Comparison of ENCODE assay signal across 8 mouse cellular contexts in the genomic region with DNA sequence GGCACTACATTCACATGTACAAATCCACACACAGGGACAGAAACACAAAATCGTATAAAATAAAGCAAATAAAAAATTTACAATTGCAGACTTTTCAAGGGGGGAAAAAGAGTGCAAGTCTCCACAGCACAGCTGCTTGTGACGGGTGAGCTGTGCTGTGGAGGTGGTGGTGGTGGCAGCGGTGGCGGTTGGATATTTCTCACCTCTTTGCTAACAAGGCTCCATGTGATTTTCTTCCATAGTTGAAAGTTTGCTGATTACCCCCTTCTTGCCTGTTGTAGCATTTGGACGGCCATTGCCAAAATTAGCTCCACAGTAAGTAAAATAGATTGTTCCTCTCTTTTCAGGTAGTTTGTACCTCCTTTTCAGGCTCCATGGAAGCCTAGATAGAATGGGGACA. TPM values are rescaled to one million over a fixed set of nuclear protein-coding genes. Genes with fewer than 3 reads are reported as not detected.
A peak's percentile ranks its signal among the peaks of the same experiment; 100 is the strongest.
DNase-seq lines count a peak whose midpoint lies in the region; ATAC-seq and TF ChIP-seq lines count a peak whose summit lies in the region.

A gene (plus strand): TSS at position 301 of the 400 bp plus-strand sequence.

- no peak within 1 kb of the TSS for H3K27ac ChIP-seq in hindbrain, embryonic 15.5 days (replicated peaks)
- 0 out of 2 replicates have a peak within 1 kb of the TSS, but pooled peaks have one; percentile 45 for H3K27ac ChIP-seq in liver, postnatal 0 days (ENCODE audit: low read depth)

- H3K36me3 ChIP-seq in hindbrain, embryonic 15.5 days, result peaks cover 76% of the 10 kb centered on the region
- peaks cover 59% of the 10 kb centered on the region for H3K36me3 ChIP-seq in liver, postnatal 0 days (replicated peaks; ENCODE audit: insufficient read depth, low read length)

- no peak for DNase-seq in heart, adult 18-20 months
- DNase-seq in heart, adult 11 months, result no peak
- no peak for DNase-seq in gastrocnemius, adult 18-20 months (ENCODE audit: low spot score)
- no peak for DNase-seq in liver, postnatal 0 days
- no peak for DNase-seq in spleen, adult 18-20 months
- DNase-seq in ovary, postnatal 10 days (ENCODE audit: low spot score), result no peak

- H3K9me3 ChIP-seq in hindbrain, embryonic 15.5 days, result no peaks in the 10 kb centered on the region
- no peaks in the 10 kb centered on the region for H3K9me3 ChIP-seq in liver, postnatal 0 days (ENCODE audit: low read length)

- ATAC-seq in activated CD4-positive, CD25-positive, alpha-beta regulatory T cell, adult 4 months, result no peak
- ATAC-seq in hindbrain, embryonic 15.5 days (ENCODE audit: low FRiP score, low read depth), result no peak
- no peak for ATAC-seq in liver, postnatal 0 days

- 94% methylated on average over 5 of the region's 5 CpGs for WGBS in hindbrain, embryonic 15.5 days
- WGBS in liver, postnatal 0 days (ENCODE audit: insufficient replicate concordance), result 85% methylated on average over 5 of the region's 5 CpGs

- no peak within 1 kb of the TSS for H3K4me2 ChIP-seq in hindbrain, embryonic 15.5 days
- no peak within 1 kb of the TSS for H3K4me2 ChIP-seq in liver, postnatal 0 days (ENCODE audit: low read depth, low read length)

- no peaks in the 10 kb centered on the region for H3K27me3 ChIP-seq in hindbrain, embryonic 15.5 days
- no peaks in the 10 kb centered on the region for H3K27me3 ChIP-seq in liver, postnatal 0 days (ENCODE audit: insufficient read depth, low read length)

- H3K9ac ChIP-seq in hindbrain, embryonic 15.5 days, result no peak within 1 kb of the TSS
- H3K9ac ChIP-seq in liver, postnatal 0 days (replicated peaks), result no peak within 1 kb of the TSS

- no peak for TF ChIP-seq EP300 in liver, postnatal 0 days (IDR thresholded peaks at IDR 0.05; ENCODE audit: low read depth)

- no peak for TF ChIP-seq CTCF in liver, postnatal 0 days (IDR thresholded peaks at IDR 0.05; ENCODE audit: low read depth)

- no peak within 1 kb of the TSS for H3K4me3 ChIP-seq in hindbrain, embryonic 15.5 days
- H3K4me3 ChIP-seq in liver, postnatal 0 days (ENCODE audit: low read depth, low read length), result no peak within 1 kb of the TSS

- H3K4me1 ChIP-seq in hindbrain, embryonic 15.5 days (replicated peaks), result peaks cover 6% of the 10 kb centered on the region; the same call in 1 of the 2 replicates
- H3K4me1 ChIP-seq in liver, postnatal 0 days (ENCODE audit: insufficient read depth), result peaks cover 8% of the 10 kb centered on the region

RNA-seq across cellular contexts. Expression of the gene that starts here (rescaled TPM):
- total RNA-seq in heart, adult 18-20 months (2021), result 10 to 100 TPM; 17.2 to 19.3 TPM
- 10 to 100 TPM; 10.6 to 11.2 TPM for polyA plus RNA-seq in activated CD4-positive, CD25-positive, alpha-beta regulatory T cell, adult 4 months (2017; shearing (Covaris generic))
- 10 to 100 TPM; 14.0 to 15.6 TPM for total RNA-seq in gastrocnemius, adult 18-20 months (2021)
- polyA plus RNA-seq in hindbrain, embryonic 15.5 days (2015; fragmentation: Nextera tagmentation; extraction: Ambion mirVana), result 49.4 and 54.2 TPM in 2 replicates
- 6.7 and 7.0 TPM in 2 replicates for polyA plus RNA-seq in liver, postnatal 0 days (2015; fragmentation: Nextera tagmentation; extraction: Ambion mirVana)
